Mouse (Mus musculus): ENCODE results near the gene Cryge. TPM values are rescaled to one million over a fixed set of nuclear protein-coding genes. Genes with fewer than 3 reads are reported as not detected.
"Not testable (repeated sequence)": the region's sequence is repeated elsewhere in the genome, so short reads cannot be mapped to it uniquely, and the experiment has no call there.

Cryge gene
- 0.22 TPM in 1 of 2 replicates, not detected in the other for polyA plus RNA-seq (2012; rRNA removed)

GRCm38 (mm10) chr1:65050952-65051351 lies at the start of gene Cryge:
Cryge (minus strand) TSS chr1:65051149.
- H3K27me3 ChIP-seq (ENCODE audit: control insufficient read depth, insufficient read depth, low read length); H3K27ac ChIP-seq (ENCODE audit: insufficient read depth, low read length); H3K4me3 ChIP-seq (ENCODE audit: extremely low read depth, insufficient read depth, insufficient read length); H3K36me3 ChIP-seq (ENCODE audit: control insufficient read depth, insufficient read depth, low read length); H3K4me1 ChIP-seq (ENCODE audit: control insufficient read depth, insufficient read depth, insufficient read length); DNase-seq (ENCODE audit: low read depth in 1 of 2, low spot score in 2 of 2): not testable (repeated sequence)
- 88% methylated on average over 11 of the region's 12 CpGs for WGBS

GRCm38 (mm10) chr1:65096953-65097352 lies 46.0 kb upstream of the Cryge start:
- no peaks in the 10 kb centered on the region for H3K36me3 ChIP-seq (ENCODE audit: control insufficient read depth, insufficient read depth, low read length)
- H3K4me3 ChIP-seq (ENCODE audit: extremely low read depth, insufficient read depth, insufficient read length) = no peak overlapping the region
- no peak overlapping the region for H3K27ac ChIP-seq (ENCODE audit: insufficient read depth, low read length)
- TF ChIP-seq POLR2A (IDR thresholded peaks at IDR 0.05; ENCODE audit: low read depth, low read length) (no peak), CTCF (IDR thresholded peaks at IDR 0.05; ENCODE audit: extremely low read depth, insufficient read depth, insufficient read length, insufficient replicate concordance) (no peak)
- DNase-seq (ENCODE audit: low read depth in 1 of 2, low spot score in 2 of 2) = no peak
- no peaks in the 10 kb centered on the region for H3K27me3 ChIP-seq (ENCODE audit: control insufficient read depth, insufficient read depth, low read length)
- no peaks in the 10 kb centered on the region for H3K4me1 ChIP-seq (ENCODE audit: control insufficient read depth, insufficient read depth, insufficient read length)
- WGBS = 76% methylated on average over 3 of the region's 3 CpGs

GRCm38 (mm10) chr1:65091566-65091965 lies 40.6 kb upstream of the Cryge start:
- no peak for TF ChIP-seq POLR2A (IDR thresholded peaks at IDR 0.05; ENCODE audit: low read depth, low read length)
- TF ChIP-seq CTCF (IDR thresholded peaks at IDR 0.05; ENCODE audit: extremely low read depth, insufficient read depth, insufficient read length, insufficient replicate concordance) = no peak
- WGBS = 92% methylated on average over 3 of the region's 3 CpGs

GRCm38 (mm10) chr1:65090370-65090769 lies 39.4 kb upstream of the Cryge start:
- no peaks in the 10 kb centered on the region for H3K4me1 ChIP-seq (ENCODE audit: control insufficient read depth, insufficient read depth, insufficient read length)
- H3K27me3 ChIP-seq (ENCODE audit: control insufficient read depth, insufficient read depth, low read length) = no peaks in the 10 kb centered on the region
- DNase-seq (ENCODE audit: low read depth in 1 of 2, low spot score in 2 of 2) = no peak
- no peaks in the 10 kb centered on the region for H3K36me3 ChIP-seq (ENCODE audit: control insufficient read depth, insufficient read depth, low read length)
- H3K4me3 ChIP-seq (ENCODE audit: extremely low read depth, insufficient read depth, insufficient read length) = no peak overlapping the region
- no peak for TF ChIP-seq CTCF (IDR thresholded peaks at IDR 0.05; ENCODE audit: extremely low read depth, insufficient read depth, insufficient read length, insufficient replicate concordance)
- no peak for TF ChIP-seq POLR2A (IDR thresholded peaks at IDR 0.05; ENCODE audit: low read depth, low read length)
- H3K27ac ChIP-seq (ENCODE audit: insufficient read depth, low read length) = no peak overlapping the region
- WGBS = 35% methylated on average over 2 of the region's 2 CpGs

More at GRCm38 (mm10) chr1:65091566-65091965, 40.6 kb upstream of the Cryge start:
- no peak overlapping the region for H3K4me3 ChIP-seq (ENCODE audit: extremely low read depth, insufficient read depth, insufficient read length)
- no peaks in the 10 kb centered on the region for H3K4me1 ChIP-seq (ENCODE audit: control insufficient read depth, insufficient read depth, insufficient read length)
- H3K27ac ChIP-seq (ENCODE audit: insufficient read depth, low read length) = no peak overlapping the region
- H3K36me3 ChIP-seq (ENCODE audit: control insufficient read depth, insufficient read depth, low read length) = no peaks in the 10 kb centered on the region
- no peak for DNase-seq (ENCODE audit: low read depth in 1 of 2, low spot score in 2 of 2)
- H3K27me3 ChIP-seq (ENCODE audit: control insufficient read depth, insufficient read depth, low read length) = no peaks in the 10 kb centered on the region

GRCm38 (mm10) chr1:65088567-65089356 lies 37.8 kb upstream of the Cryge start:
- H3K27me3 ChIP-seq (ENCODE audit: control insufficient read depth, insufficient read depth, low read length) = no peaks in the 10 kb centered on the region
- H3K4me3 ChIP-seq (ENCODE audit: extremely low read depth, insufficient read depth, insufficient read length) = no peak overlapping the region
- no peaks in the 10 kb centered on the region for H3K36me3 ChIP-seq (ENCODE audit: control insufficient read depth, insufficient read depth, low read length)
- WGBS = 74% methylated on average over 6 of the region's 6 CpGs
- no peak overlapping the region for H3K27ac ChIP-seq (ENCODE audit: insufficient read depth, low read length)
- TF ChIP-seq POLR2A (IDR thresholded peaks at IDR 0.05; ENCODE audit: low read depth, low read length) (no peak), CTCF (IDR thresholded peaks at IDR 0.05; ENCODE audit: extremely low read depth, insufficient read depth, insufficient read length, insufficient replicate concordance) (no peak)
- no peaks in the 10 kb centered on the region for H3K4me1 ChIP-seq (ENCODE audit: control insufficient read depth, insufficient read depth, insufficient read length)
- DNase-seq (ENCODE audit: low read depth in 1 of 2, low spot score in 2 of 2) = no peak

- 51% methylated on average over 7 of the region's 7 CpGs for WGBS
- DNase-seq (ENCODE audit: low read depth in 1 of 2, low spot score in 2 of 2) = no peak
Measured at GRCm38 (mm10) chr1:65082188-65082587, 31.2 kb upstream of the Cryge start, which contains the start of gene Crygb. Crygb (minus strand) TSS chr1:65082288.

GRCm38 (mm10) chr1:65075607-65076006 lies 24.7 kb upstream of the Cryge start:
- Histone ChIP-seq H3K4me1 (ENCODE audit: control insufficient read depth, insufficient read depth, insufficient read length) (no peaks in the 10 kb centered on the region), H3K36me3 (ENCODE audit: control insufficient read depth, insufficient read depth, low read length) (no peaks in the 10 kb centered on the region), H3K27ac (ENCODE audit: insufficient read depth, low read length) (no peak overlapping the region), H3K27me3 (ENCODE audit: control insufficient read depth, insufficient read depth, low read length) (no peaks in the 10 kb centered on the region), H3K4me3 (ENCODE audit: extremely low read depth, insufficient read depth, insufficient read length) (no peak overlapping the region)
- TF ChIP-seq POLR2A (IDR thresholded peaks at IDR 0.05; ENCODE audit: low read depth, low read length) (no peak), CTCF (IDR thresholded peaks at IDR 0.05; ENCODE audit: extremely low read depth, insufficient read depth, insufficient read length, insufficient replicate concordance) (no peak)
- WGBS = 31% methylated on average over 5 of the region's 5 CpGs
- no peak for DNase-seq (ENCODE audit: low read depth in 1 of 2, low spot score in 2 of 2)

More at GRCm38 (mm10) chr1:65082188-65082587, 31.2 kb upstream of the Cryge start, which contains the start of gene Crygb:
- Histone ChIP-seq H3K4me3 (ENCODE audit: extremely low read depth, insufficient read depth, insufficient read length) (no peak within 1 kb of the TSS), H3K27ac (ENCODE audit: insufficient read depth, low read length) (no peak within 1 kb of the TSS), H3K27me3 (ENCODE audit: control insufficient read depth, insufficient read depth, low read length) (no peaks in the 10 kb centered on the region), H3K36me3 (ENCODE audit: control insufficient read depth, insufficient read depth, low read length) (no peaks in the 10 kb centered on the region), H3K4me1 (ENCODE audit: control insufficient read depth, insufficient read depth, insufficient read length) (no peaks in the 10 kb centered on the region)
- no peak for TF ChIP-seq POLR2A (IDR thresholded peaks at IDR 0.05; ENCODE audit: low read depth, low read length)
- TF ChIP-seq CTCF (IDR thresholded peaks at IDR 0.05; ENCODE audit: extremely low read depth, insufficient read depth, insufficient read length, insufficient replicate concordance) = no peak
